Mouse (Mus musculus) testis, adult 2 months (tissue): ENCODE data around the gene Dpep1.

ENCODE experiments used
- CTCF ChIP-seq: fragments of 200-500 bp; IDR thresholded peaks from 2 replicates; pipeline ENCODE4 v1.5.1; 2012; ENCODE audit warnings: low read depth, mild to moderate bottlenecking, inconsistent platforms, low read length, moderate library complexity; ENCODE audit not compliant: control insufficient read depth, insufficient read depth, insufficient replicate concordance
- POLR2A ChIP-seq: fragments of 200-500 bp; IDR thresholded peaks from 2 replicates; pipeline ENCODE4 v1.6.1; 2012; ENCODE audit warnings: low read depth, mild to moderate bottlenecking, inconsistent platforms, low read length, moderate library complexity; ENCODE audit not compliant: control insufficient read depth

- TF ChIP-seq CTCF (no peak), POLR2A (no peak)
Measured at GRCm38 (mm10) chr8:123138741-123139140, 47.3 kb upstream of the Dpep1 start.
